Mouse (Mus musculus): ENCODE data around the gene Rybp.

Gene Rybp

DNA sequence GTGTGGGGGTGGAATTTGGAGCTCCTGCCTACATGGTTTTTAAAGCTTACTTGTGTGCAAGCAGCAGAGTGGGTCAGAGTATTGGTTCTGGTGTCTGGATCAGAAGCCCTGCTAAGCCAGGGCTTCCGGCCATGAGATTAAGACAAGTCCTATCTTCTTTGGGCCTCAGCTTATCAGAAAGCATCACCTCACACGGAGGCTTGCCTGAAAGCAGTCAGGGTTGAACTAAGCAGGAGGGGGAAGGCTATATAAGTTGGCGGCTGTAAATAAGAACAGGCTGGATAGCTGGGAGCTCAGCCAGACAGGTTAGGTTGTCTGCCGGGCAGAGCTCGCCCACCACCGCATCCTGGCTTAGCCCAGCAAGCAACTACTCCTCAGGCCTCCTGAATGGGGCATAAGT is 99.5 kb downstream of the Rybp start:
- DNase-seq, result no peak

DNA sequence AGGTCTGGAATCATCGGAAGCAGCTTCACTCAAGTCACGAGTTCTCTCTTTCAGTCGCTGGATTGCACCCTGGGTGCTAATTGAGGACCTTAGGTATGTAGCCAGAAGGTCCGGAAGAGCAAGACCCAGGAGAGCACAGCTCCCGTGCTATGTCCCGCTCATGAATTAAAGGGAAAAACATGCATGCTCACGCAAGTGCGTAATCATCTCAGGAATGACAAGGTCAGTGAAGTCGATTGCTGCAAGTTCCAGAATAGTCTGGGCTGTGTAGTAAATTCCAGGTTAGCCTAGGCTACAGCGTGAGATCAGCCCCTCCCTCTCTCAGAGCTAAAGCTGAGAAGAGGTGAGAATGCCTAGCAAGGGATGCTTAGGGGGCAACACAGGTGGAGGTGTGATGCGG is 100.5 kb downstream of the Rybp start:
- DNase-seq, result no peak

DNA sequence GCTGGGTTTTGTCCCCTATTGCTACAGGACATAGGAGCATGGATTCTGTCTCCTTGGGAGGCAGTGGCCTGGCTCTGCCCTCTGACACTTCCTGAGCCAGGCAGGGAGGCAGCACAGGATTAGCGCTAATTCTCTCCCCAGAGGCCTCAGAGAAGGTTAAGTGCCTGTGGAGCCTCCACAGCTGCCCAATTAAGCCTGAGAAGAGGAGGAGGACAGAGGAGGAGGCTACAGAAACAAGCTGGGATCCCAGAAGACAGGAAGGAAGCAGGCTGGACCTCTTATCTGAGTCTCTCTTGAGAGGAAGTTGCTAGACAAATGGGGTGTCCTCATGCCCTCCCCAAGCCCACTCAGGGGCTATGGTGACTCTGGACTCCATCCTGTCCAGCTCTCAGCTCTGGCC is 101.8 kb downstream of the Rybp start:
- DNase-seq, result no peak

DNA sequence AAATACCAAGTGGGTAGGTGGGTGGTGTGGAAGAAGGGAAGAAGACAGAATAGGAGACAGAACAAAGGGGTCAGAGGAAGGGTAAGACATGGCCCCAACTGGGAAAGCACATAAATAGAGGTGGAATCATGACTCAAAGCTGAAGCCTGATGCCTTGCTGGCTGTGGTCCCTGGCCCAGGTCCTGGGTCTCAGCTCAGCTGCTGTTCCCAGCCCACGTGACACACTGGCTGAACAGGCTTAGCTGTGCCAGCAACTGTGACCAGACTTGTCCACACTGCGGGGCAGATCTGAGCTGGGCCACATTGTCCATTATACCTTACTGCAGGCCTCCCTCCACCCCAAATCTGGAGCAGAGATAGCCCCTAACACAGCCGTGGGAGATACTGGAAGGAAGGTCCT is 103.9 kb downstream of the Rybp start:
- DNase-seq, result no peak

DNA sequence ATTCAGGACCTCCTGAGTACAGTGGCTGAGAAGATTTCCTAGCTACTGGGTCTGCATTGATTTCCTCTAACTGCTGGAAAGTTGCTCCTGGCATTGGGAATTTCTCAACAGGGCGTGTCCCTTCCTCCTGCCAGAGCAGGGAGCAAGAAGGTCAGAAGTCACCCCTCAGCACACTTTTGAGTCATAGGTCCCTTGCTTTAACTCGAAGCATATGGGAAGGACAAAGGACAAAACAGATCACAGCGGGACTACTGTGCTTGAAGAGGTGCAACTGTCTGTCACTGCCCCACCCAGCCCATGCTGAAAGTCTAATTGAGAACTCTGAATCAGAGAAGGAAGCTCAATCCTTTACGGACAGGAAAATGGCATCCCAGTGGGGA is 106.4 kb downstream of the Rybp start:
- DNase-seq, result no peak

DNA sequence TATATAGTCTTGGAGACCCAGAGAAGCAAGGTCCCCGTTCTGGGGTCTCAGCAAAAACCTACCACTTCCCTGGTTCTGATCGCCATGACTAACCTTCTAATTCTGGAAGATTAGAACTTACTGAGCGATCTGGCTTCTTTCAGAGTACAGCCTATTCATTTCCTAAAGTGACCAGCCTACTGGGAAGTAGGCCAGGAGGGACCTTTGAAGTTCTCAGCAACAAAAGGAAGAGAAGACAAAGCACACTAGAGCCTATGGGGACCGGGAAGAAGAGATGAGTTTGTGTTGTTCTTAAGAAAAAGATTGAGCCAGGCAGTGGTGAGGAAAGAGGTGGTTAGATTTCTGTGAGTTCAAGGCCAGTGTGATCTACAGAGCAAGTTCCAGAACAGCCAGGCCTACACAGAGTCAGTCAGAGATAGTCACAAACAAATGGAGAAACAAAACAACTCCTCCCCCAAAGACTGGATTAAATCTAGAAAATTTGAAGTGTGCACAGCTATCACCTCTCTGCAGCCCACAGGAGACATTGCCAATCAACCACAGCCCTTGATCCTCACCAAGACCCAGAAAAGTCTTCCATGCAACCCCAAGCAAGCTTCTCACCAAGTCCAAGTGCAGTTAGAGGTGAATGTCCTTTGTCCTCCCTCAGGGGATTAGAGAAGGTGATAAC is 106.9 kb downstream of the Rybp start:
- no peak for DNase-seq

DNA sequence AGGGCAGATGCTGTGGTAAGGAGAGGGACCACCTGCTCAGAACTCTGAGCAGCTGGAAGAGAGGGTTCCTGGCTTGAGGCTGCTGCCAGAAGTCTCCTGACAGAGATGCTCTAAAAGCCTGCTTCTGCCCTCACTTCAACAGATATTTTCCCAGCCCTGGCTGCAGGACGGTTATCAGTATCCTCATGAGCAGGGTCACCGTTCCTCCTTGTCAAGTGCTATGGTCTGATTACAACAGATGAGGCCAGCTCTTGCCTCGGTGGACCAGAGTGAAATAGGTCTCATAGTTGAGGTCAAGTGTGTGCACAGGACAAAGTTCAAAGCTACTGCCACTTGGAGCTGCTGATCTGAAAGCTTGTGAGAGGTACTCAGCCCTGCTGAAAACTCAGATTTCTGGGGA is 108.5 kb downstream of the Rybp start:
- DNase-seq, result no peak
